Mouse (Mus musculus): ENCODE measurements around the gene Pim1. TPM values are rescaled to one million over a fixed set of nuclear protein-coding genes. Genes with fewer than 3 reads are reported as not detected.
"Not testable (repeated sequence)": the region's sequence is repeated elsewhere in the genome, so short reads cannot be mapped to it uniquely, and the experiment has no call there.

Pim1 gene
- total RNA-seq, 1 experiment from 2014 or later = 249 TPM

GRCm38 (mm10) chr17:29492269-29493191, 2.0 kb downstream of the Pim1 start:
- ATAC-seq (replicated peaks; ENCODE audit: low read depth, poor library complexity, severe bottlenecking) = peak; percentile 30

- ATAC-seq (replicated peaks; ENCODE audit: low read depth, poor library complexity, severe bottlenecking) = no peak
These were observed 3.0 kb downstream of the Pim1 start for GRCm38 (mm10) chr17:29493461-29493980.

GRCm38 (mm10) chr17:29494062-29494731, 3.6 kb downstream of the Pim1 start:
- no peak for ATAC-seq (replicated peaks; ENCODE audit: low read depth, poor library complexity, severe bottlenecking)

- no peak for ATAC-seq (replicated peaks; ENCODE audit: low read depth, poor library complexity, severe bottlenecking)
These were observed 4.2 kb downstream of the Pim1 start for GRCm38 (mm10) chr17:29494732-29495076.

GRCm38 (mm10) chr17:29496211-29497070, 5.9 kb downstream of the Pim1 start:
- no peak for ATAC-seq (replicated peaks; ENCODE audit: low read depth, poor library complexity, severe bottlenecking)

GRCm38 (mm10) chr17:29497071-29497354, 6.5 kb downstream of the Pim1 start:
- ATAC-seq (replicated peaks; ENCODE audit: low read depth, poor library complexity, severe bottlenecking) = no peak

- not testable (repeated sequence) for ATAC-seq (replicated peaks; ENCODE audit: low read depth, poor library complexity, severe bottlenecking)
These were observed 6.9 kb downstream of the Pim1 start for GRCm38 (mm10) chr17:29497481-29497880.

- ATAC-seq (replicated peaks; ENCODE audit: low read depth, poor library complexity, severe bottlenecking) = peak; percentile 72
These were observed 7.5 kb downstream of the Pim1 start for GRCm38 (mm10) chr17:29498028-29498427.

- not testable (repeated sequence) for ATAC-seq (replicated peaks; ENCODE audit: low read depth, poor library complexity, severe bottlenecking)
These were observed 8.4 kb downstream of the Pim1 start for GRCm38 (mm10) chr17:29498952-29499351.

GRCm38 (mm10) chr17:29499511-29499910, 9.0 kb downstream of the Pim1 start:
- no peak for ATAC-seq (replicated peaks; ENCODE audit: low read depth, poor library complexity, severe bottlenecking)

- no peak for ATAC-seq (replicated peaks; ENCODE audit: low read depth, poor library complexity, severe bottlenecking)
These were observed 9.7 kb downstream of the Pim1 start for GRCm38 (mm10) chr17:29500243-29500740.

GRCm38 (mm10) chr17:29500802-29501469, 10.4 kb downstream of the Pim1 start:
- peak; percentile 57 for ATAC-seq (replicated peaks; ENCODE audit: low read depth, poor library complexity, severe bottlenecking)

- no peak for ATAC-seq (replicated peaks; ENCODE audit: low read depth, poor library complexity, severe bottlenecking)
These were observed 11.6 kb downstream of the Pim1 start for GRCm38 (mm10) chr17:29502005-29502668.

GRCm38 (mm10) chr17:29502669-29503665, 12.4 kb downstream of the Pim1 start:
- 0 out of 2 replicates have a peak, but pooled peaks have one; percentile 7 for ATAC-seq (replicated peaks; ENCODE audit: low read depth, poor library complexity, severe bottlenecking)

- no peak for ATAC-seq (replicated peaks; ENCODE audit: low read depth, poor library complexity, severe bottlenecking)
These were observed 13.1 kb downstream of the Pim1 start for GRCm38 (mm10) chr17:29503700-29504099.

GRCm38 (mm10) chr17:29508927-29509608, 18.5 kb downstream of the Pim1 start:
- peak; percentile 17; the same call in 1 of the 2 replicates for ATAC-seq (replicated peaks; ENCODE audit: low read depth, poor library complexity, severe bottlenecking)

- no peak for ATAC-seq (replicated peaks; ENCODE audit: low read depth, poor library complexity, severe bottlenecking)
These were observed 20.1 kb downstream of the Pim1 start for GRCm38 (mm10) chr17:29510691-29511090.

All from common myeloid progenitor, adult 5-6 weeks (primary cell).